Mouse (Mus musculus): ENCODE data around the gene Adam15.

Gene Adam15

GRCm38 (mm10) chr3:89300071-89300470 is 49.7 kb downstream of the Adam15 start:
- no peak for DNase-seq (ENCODE audit: extremely low spot score)

DNA sequence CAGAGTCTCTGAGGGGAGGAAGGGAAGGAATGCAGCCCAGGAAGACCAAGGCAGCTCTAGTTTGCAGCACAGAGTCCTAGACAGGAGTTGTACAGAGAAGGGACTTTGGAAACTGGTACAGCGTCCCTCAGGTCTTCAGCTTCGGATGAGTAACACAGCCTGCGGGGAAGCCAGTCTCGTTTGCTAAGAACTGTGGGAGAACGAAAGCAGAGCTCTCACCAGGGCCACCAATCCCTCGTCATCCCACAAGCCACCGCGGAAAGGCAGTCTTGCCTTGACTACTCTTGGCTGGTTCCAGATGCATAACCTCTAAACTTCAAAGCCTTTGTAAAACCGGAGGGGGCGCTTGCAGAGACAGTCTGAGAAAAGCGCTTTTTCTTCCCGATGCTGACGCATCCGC is 50.3 kb downstream of the Adam15 start:
- peak; percentile 52 for DNase-seq (ENCODE audit: extremely low spot score)

- no peak for DNase-seq (ENCODE audit: extremely low spot score)
Observed at GRCm38 (mm10) chr3:89298908-89299307, 50.9 kb downstream of the Adam15 start.

- DNase-seq (ENCODE audit: extremely low spot score): no peak
Observed at GRCm38 (mm10) chr3:89296761-89297396, 52.9 kb downstream of the Adam15 start.

GRCm38 (mm10) chr3:89295685-89296230 is 54.0 kb downstream of the Adam15 start:
- DNase-seq (ENCODE audit: extremely low spot score): no peak

DNA sequence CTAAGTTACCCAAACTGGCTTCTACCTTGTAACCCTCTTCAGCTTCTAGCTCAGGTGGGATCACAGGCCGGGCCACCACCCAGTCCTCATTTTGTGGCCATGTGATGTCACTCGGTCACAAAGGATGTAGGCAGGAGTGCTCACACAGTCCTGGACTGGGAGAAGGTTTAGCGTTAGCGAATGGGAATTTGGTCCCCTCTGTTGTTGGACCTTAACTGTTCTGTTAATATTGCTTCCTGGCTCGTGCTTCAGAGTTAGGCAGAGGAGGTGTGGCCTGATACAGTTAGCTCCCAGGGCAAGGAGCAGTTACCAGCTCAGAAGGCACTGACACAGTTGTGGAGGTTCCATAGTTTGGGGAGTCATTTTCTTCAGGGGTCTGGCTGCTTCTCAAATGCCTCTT is 55.6 kb downstream of the Adam15 start:
- no peak for DNase-seq (ENCODE audit: extremely low spot score)

DNA sequence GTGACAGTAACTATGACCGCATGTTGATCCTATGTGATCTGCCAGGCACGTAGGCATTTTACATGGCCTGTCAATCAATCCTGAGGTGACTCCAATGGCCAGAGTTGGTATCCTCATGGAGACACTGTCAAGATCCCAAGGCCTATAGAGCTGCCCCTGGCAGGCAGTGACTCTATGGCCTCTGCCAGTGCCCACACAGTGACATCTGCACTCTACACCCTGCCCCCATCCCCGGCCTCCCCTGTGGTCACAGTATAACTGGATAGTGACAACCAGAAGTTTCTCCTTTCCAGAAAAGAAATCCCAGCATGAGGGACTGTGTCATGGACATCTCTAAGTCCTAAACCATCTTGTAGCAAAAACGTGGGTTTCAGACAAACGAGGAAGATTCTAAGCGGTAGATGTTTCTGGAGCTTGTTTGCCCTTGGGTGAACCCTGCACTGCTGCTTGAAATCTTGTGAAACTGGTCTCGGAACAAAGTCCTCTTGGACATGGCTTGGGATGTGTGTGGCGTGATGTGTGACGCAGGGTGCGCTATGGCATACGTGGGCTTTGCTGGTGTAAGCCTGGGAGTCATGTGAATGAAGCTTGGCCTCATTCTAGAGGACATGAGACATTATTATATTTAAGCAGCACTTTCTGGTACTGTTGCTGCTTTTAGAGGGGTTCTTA is 56.4 kb downstream of the Adam15 start:
- no peak for DNase-seq (ENCODE audit: extremely low spot score)

DNA sequence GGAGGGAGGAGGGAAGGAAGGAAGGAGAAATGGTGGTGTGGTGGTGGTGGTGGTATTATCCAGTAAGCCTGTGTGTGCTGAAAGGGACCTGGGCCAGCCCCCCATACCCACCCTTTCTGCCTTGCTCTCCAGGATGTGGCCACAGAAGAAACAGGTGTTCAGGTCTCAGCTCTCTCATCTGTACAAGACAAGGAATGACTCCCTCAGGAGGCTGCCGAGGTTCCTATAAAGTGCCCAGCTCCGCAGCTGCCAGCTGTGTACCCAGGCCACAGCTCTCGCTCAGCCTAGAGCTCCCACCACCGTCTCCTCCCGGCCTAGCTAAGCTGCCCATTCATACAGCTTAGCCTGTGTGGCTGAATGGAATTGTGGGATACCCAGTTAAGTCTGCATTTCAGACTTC is 57.5 kb downstream of the Adam15 start:
- no peak for DNase-seq (ENCODE audit: extremely low spot score)

DNA sequence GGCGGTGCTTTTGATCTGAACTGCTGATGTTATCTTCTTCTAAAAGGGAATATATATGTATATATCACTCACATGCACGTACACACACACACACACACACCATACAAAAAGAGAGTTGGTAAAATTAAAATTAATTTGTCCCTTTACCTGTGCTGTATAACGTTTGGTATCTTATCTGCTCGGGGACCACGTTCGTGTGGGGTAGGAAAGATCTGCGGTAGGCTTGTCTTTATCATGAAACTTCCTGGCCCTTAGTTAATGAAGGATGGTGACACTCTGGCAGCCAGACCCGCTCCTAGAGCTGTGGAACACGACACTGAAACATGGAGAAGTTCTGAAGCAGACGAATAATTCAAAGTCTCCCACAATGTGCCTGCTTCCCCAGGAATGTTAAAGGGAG is 57.9 kb downstream of the Adam15 start:
- DNase-seq (ENCODE audit: extremely low spot score): no peak

Data from embryo, embryonic 9.5 days (tissue).